Mouse (Mus musculus): ENCODE results near the gene Ap5z1. TPM values are rescaled to one million over a fixed set of nuclear protein-coding genes. Genes with fewer than 3 reads are reported as not detected.

Gene Ap5z1
- 8.8 TPM in 2 replicates for polyA plus RNA-seq (2015; fragmentation: Nextera tagmentation; extraction: Ambion mirVana)

- peak; percentile 95 for ATAC-seq (replicated peaks; ENCODE audit: extremely low read depth, insufficient read depth, low FRiP score)
- H3K9me3 ChIP-seq (replicated peaks; ENCODE audit: control insufficient read depth, low read length) = no peaks in the 10 kb centered on the region
- H3K4me2 ChIP-seq (ENCODE audit: low read depth, low read length) = peak within 1 kb of the TSS; percentile 84
- H3K4me3 ChIP-seq (ENCODE audit: low read length) = peak within 1 kb of the TSS; percentile 66
- peak within 1 kb of the TSS; percentile 91 for H3K27ac ChIP-seq (ENCODE audit: low read length)
- peak within 1 kb of the TSS; percentile 74 for H3K9ac ChIP-seq (ENCODE audit: low read length)
- H3K36me3 ChIP-seq (ENCODE audit: control insufficient read depth, insufficient read depth) = peaks cover 5% of the 10 kb centered on the region; the same call in 1 of the 2 replicates
- WGBS = 2% methylated on average over 60 of the region's 60 CpGs
- H3K27me3 ChIP-seq (ENCODE audit: control insufficient read depth, insufficient read depth, low read length) = no peaks in the 10 kb centered on the region
- H3K4me1 ChIP-seq (ENCODE audit: control insufficient read depth, insufficient read depth, low read length) = peaks cover 12% of the 10 kb centered on the region
Measured at GRCm38 (mm10) chr5:142463461-142464454, at the start of gene Ap5z1. Gene Ap5z1, plus strand, starts transcription at chr5:142463944.

GRCm38 (mm10) chr5:142415401-142415800 is 48.3 kb upstream of the Ap5z1 start:
- no peak for ATAC-seq (replicated peaks; ENCODE audit: extremely low read depth, insufficient read depth, low FRiP score)
- Histone ChIP-seq H3K4me3 (ENCODE audit: low read length) (no peak overlapping the region), H3K27ac (ENCODE audit: low read length) (peak overlapping the region; percentile 73; the same call in 1 of the 2 replicates), H3K4me2 (ENCODE audit: low read depth, low read length) (no peak overlapping the region), H3K9me3 (replicated peaks; ENCODE audit: control insufficient read depth, low read length) (no peaks in the 10 kb centered on the region), H3K27me3 (ENCODE audit: control insufficient read depth, insufficient read depth, low read length) (no peaks in the 10 kb centered on the region), H3K4me1 (ENCODE audit: control insufficient read depth, insufficient read depth, low read length) (peaks cover 38% of the 10 kb centered on the region), H3K9ac (ENCODE audit: low read length) (0 out of 2 replicates have a peak overlapping the region, but pooled peaks have one; percentile 4), H3K36me3 (ENCODE audit: control insufficient read depth, insufficient read depth) (no peaks in the 10 kb centered on the region)
- WGBS = 76% methylated on average over 6 of the region's 6 CpGs

- ATAC-seq (replicated peaks; ENCODE audit: extremely low read depth, insufficient read depth, low FRiP score) = peak; percentile 70
Measured at GRCm38 (mm10) chr5:142416070-142416775, 47.5 kb upstream of the Ap5z1 start.

GRCm38 (mm10) chr5:142417104-142417503 is 46.6 kb upstream of the Ap5z1 start:
- H3K9me3 ChIP-seq (replicated peaks; ENCODE audit: control insufficient read depth, low read length) = no peaks in the 10 kb centered on the region
- no peak overlapping the region for H3K9ac ChIP-seq (ENCODE audit: low read length)
- 70% methylated on average over 3 of the region's 3 CpGs for WGBS
- no peak overlapping the region for H3K4me3 ChIP-seq (ENCODE audit: low read length)
- no peaks in the 10 kb centered on the region; the same call in 1 of the 2 replicates for H3K36me3 ChIP-seq (ENCODE audit: control insufficient read depth, insufficient read depth)
- H3K27me3 ChIP-seq (ENCODE audit: control insufficient read depth, insufficient read depth, low read length) = no peaks in the 10 kb centered on the region
- no peak overlapping the region for H3K4me2 ChIP-seq (ENCODE audit: low read depth, low read length)
- no peak overlapping the region for H3K27ac ChIP-seq (ENCODE audit: low read length)
- ATAC-seq (replicated peaks; ENCODE audit: extremely low read depth, insufficient read depth, low FRiP score) = no peak
- H3K4me1 ChIP-seq (ENCODE audit: control insufficient read depth, insufficient read depth, low read length) = peaks cover 40% of the 10 kb centered on the region

More at GRCm38 (mm10) chr5:142416070-142416775, 47.5 kb upstream of the Ap5z1 start:
- H3K9ac ChIP-seq (ENCODE audit: low read length) = peak overlapping the region; percentile 3
- H3K4me2 ChIP-seq (ENCODE audit: low read depth, low read length) = peak overlapping the region; percentile 32
- H3K4me3 ChIP-seq (ENCODE audit: low read length) = no peak overlapping the region
- H3K4me1 ChIP-seq (ENCODE audit: control insufficient read depth, insufficient read depth, low read length) = peaks cover 42% of the 10 kb centered on the region
- peak overlapping the region; percentile 73 for H3K27ac ChIP-seq (ENCODE audit: low read length)
- no peaks in the 10 kb centered on the region for H3K27me3 ChIP-seq (ENCODE audit: control insufficient read depth, insufficient read depth, low read length)
- no peaks in the 10 kb centered on the region; the same call in 1 of the 2 replicates for H3K36me3 ChIP-seq (ENCODE audit: control insufficient read depth, insufficient read depth)
- H3K9me3 ChIP-seq (replicated peaks; ENCODE audit: control insufficient read depth, low read length) = no peaks in the 10 kb centered on the region
- WGBS = 11% methylated on average over 14 of the region's 14 CpGs

GRCm38 (mm10) chr5:142417876-142418275 is 45.9 kb upstream of the Ap5z1 start:
- H3K36me3 ChIP-seq (ENCODE audit: control insufficient read depth, insufficient read depth) = no peaks in the 10 kb centered on the region; the same call in 1 of the 2 replicates
- H3K9ac ChIP-seq (ENCODE audit: low read length) = no peak overlapping the region
- ATAC-seq (replicated peaks; ENCODE audit: extremely low read depth, insufficient read depth, low FRiP score) = no peak
- H3K27ac ChIP-seq (ENCODE audit: low read length) = no peak overlapping the region
- H3K9me3 ChIP-seq (replicated peaks; ENCODE audit: control insufficient read depth, low read length) = no peaks in the 10 kb centered on the region
- 79% methylated on average over 9 of the region's 9 CpGs for WGBS
- H3K4me1 ChIP-seq (ENCODE audit: control insufficient read depth, insufficient read depth, low read length) = peaks cover 34% of the 10 kb centered on the region
- H3K4me2 ChIP-seq (ENCODE audit: low read depth, low read length) = no peak overlapping the region
- no peak overlapping the region for H3K4me3 ChIP-seq (ENCODE audit: low read length)
- H3K27me3 ChIP-seq (ENCODE audit: control insufficient read depth, insufficient read depth, low read length) = no peaks in the 10 kb centered on the region

- peaks cover 34% of the 10 kb centered on the region for H3K4me1 ChIP-seq (ENCODE audit: control insufficient read depth, insufficient read depth, low read length)
Measured at GRCm38 (mm10) chr5:142418419-142418818, 45.3 kb upstream of the Ap5z1 start.

GRCm38 (mm10) chr5:142420317-142420716 is 43.4 kb upstream of the Ap5z1 start:
- Histone ChIP-seq H3K36me3 (ENCODE audit: control insufficient read depth, insufficient read depth) (no peaks in the 10 kb centered on the region; the same call in 1 of the 2 replicates), H3K4me3 (ENCODE audit: low read length) (no peak overlapping the region), H3K9me3 (replicated peaks; ENCODE audit: control insufficient read depth, low read length) (no peaks in the 10 kb centered on the region), H3K27me3 (ENCODE audit: control insufficient read depth, insufficient read depth, low read length) (no peaks in the 10 kb centered on the region), H3K27ac (ENCODE audit: low read length) (no peak overlapping the region), H3K4me2 (ENCODE audit: low read depth, low read length) (no peak overlapping the region), H3K4me1 (ENCODE audit: control insufficient read depth, insufficient read depth, low read length) (peaks cover 40% of the 10 kb centered on the region), H3K9ac (ENCODE audit: low read length) (no peak overlapping the region)
- ATAC-seq (replicated peaks; ENCODE audit: extremely low read depth, insufficient read depth, low FRiP score) = no peak
- 74% methylated on average over 4 of the region's 4 CpGs for WGBS

More at GRCm38 (mm10) chr5:142418419-142418818, 45.3 kb upstream of the Ap5z1 start:
- WGBS = 86% methylated on average over 4 of the region's 4 CpGs
- H3K4me2 ChIP-seq (ENCODE audit: low read depth, low read length) = no peak overlapping the region
- no peak overlapping the region for H3K27ac ChIP-seq (ENCODE audit: low read length)
- no peaks in the 10 kb centered on the region for H3K27me3 ChIP-seq (ENCODE audit: control insufficient read depth, insufficient read depth, low read length)
- H3K9ac ChIP-seq (ENCODE audit: low read length) = no peak overlapping the region
- no peak overlapping the region for H3K4me3 ChIP-seq (ENCODE audit: low read length)
- no peaks in the 10 kb centered on the region; the same call in 1 of the 2 replicates for H3K36me3 ChIP-seq (ENCODE audit: control insufficient read depth, insufficient read depth)
- no peaks in the 10 kb centered on the region for H3K9me3 ChIP-seq (replicated peaks; ENCODE audit: control insufficient read depth, low read length)
- ATAC-seq (replicated peaks; ENCODE audit: extremely low read depth, insufficient read depth, low FRiP score) = no peak

- WGBS = 69% methylated on average over 9 of the region's 9 CpGs
- H3K27ac ChIP-seq (ENCODE audit: low read length) = 0 out of 2 replicates have a peak overlapping the region, but pooled peaks have one; percentile 45
- no peak overlapping the region for H3K4me3 ChIP-seq (ENCODE audit: low read length)
Measured at GRCm38 (mm10) chr5:142420920-142421319, 42.8 kb upstream of the Ap5z1 start.

More at GRCm38 (mm10) chr5:142420920-142421319, 42.8 kb upstream of the Ap5z1 start:
- Histone ChIP-seq H3K27me3 (ENCODE audit: control insufficient read depth, insufficient read depth, low read length) (no peaks in the 10 kb centered on the region), H3K9ac (ENCODE audit: low read length) (no peak overlapping the region), H3K4me1 (ENCODE audit: control insufficient read depth, insufficient read depth, low read length) (peaks cover 41% of the 10 kb centered on the region), H3K4me2 (ENCODE audit: low read depth, low read length) (no peak overlapping the region), H3K36me3 (ENCODE audit: control insufficient read depth, insufficient read depth) (no peaks in the 10 kb centered on the region; the same call in 1 of the 2 replicates), H3K9me3 (replicated peaks; ENCODE audit: control insufficient read depth, low read length) (no peaks in the 10 kb centered on the region)
- ATAC-seq (replicated peaks; ENCODE audit: extremely low read depth, insufficient read depth, low FRiP score) = no peak

All from heart, embryonic 16.5 days (tissue).